Mouse (Mus musculus) MEL (cell line): ENCODE data around the gene Fam20c. TPM values are rescaled to one million over a fixed set of nuclear protein-coding genes. Genes with fewer than 3 reads are reported as not detected.

Source experiments
- DNase-seq: peaks from one replicate; pipeline ENCODE4 v3.0.0; 2011; ENCODE audit warnings: low read depth, low spot score
- H3K27ac ChIP-seq: 2 replicates; pipeline ENCODE4 v1.5.1; 2012; ENCODE audit warnings: low read depth, mild to moderate bottlenecking, control low read depth, low read length, moderate library complexity; ENCODE audit not compliant: control insufficient read depth
- H3K27me3 ChIP-seq, 2 experiments: fragments of 150-350 bp in 1 of 2; sonication (generic) in 1 of 2; 2 replicates each; pipeline ENCODE4 v1.6.1; 2012; ENCODE audit warnings: low read length in 2 of 2, mild to moderate bottlenecking in 2 of 2, improper control_type of control experiment in 1 of 2, moderate library complexity in 1 of 2; ENCODE audit not compliant: insufficient read depth in 2 of 2, control insufficient read depth in 1 of 2
- H3K36me3 ChIP-seq, 2 experiments: 2 replicates each; pipeline ENCODE4 v1.6.1; 2012 to 2014; ENCODE audit warnings: low read length in 2 of 2, improper control_type of control experiment in 1 of 2, inconsistent platforms in 1 of 2, mild to moderate bottlenecking in 1 of 2; ENCODE audit not compliant: insufficient read depth in 2 of 2, control insufficient read depth in 1 of 2
- H3K4me1 ChIP-seq, 2 experiments: fragments of 150-350 bp in 1 of 2; sonication (generic) in 1 of 2; 2 replicates each; pipeline ENCODE4 v1.6.1; 2012; ENCODE audit warnings: low read length in 2 of 2, improper control_type of control experiment in 1 of 2, mild to moderate bottlenecking in 1 of 2; ENCODE audit not compliant: insufficient read depth in 2 of 2, control insufficient read depth in 1 of 2
- H3K4me3 ChIP-seq, 2 experiments: fragments of 150-350 bp in 1 of 2; sonication (generic) in 1 of 2; 2 replicates each; pipeline ENCODE4 v1.5.1; 2012; ENCODE audit warnings: low read depth in 2 of 2, low read length in 2 of 2, mild to moderate bottlenecking in 2 of 2, moderate library complexity in 2 of 2, control low read depth in 1 of 2, improper control_type of control experiment in 1 of 2; ENCODE audit not compliant: control insufficient read depth in 1 of 2, insufficient read depth in 1 of 2
- H3K79me2 ChIP-seq: 2 replicates; pipeline ENCODE4 v1.6.1; 2012; ENCODE audit warnings: mild to moderate bottlenecking, low read length, moderate library complexity; ENCODE audit not compliant: control insufficient read depth, poor library complexity, insufficient read depth
- H3K9ac ChIP-seq: 2 replicates; pipeline ENCODE4 v1.6.1; 2012; ENCODE audit warnings: low read depth, mild to moderate bottlenecking, control low read depth, low read length, moderate library complexity; ENCODE audit not compliant: control insufficient read depth, poor library complexity, severe bottlenecking
- H3K9me3 ChIP-seq: fragments of 150-350 bp; sonication (generic); replicated peaks from 2 replicates; pipeline ENCODE4 v1.6.1; 2012; ENCODE audit warnings: mild to moderate bottlenecking, low read length, improper control_type of control experiment, moderate library complexity; ENCODE audit not compliant: insufficient read depth
- BHLHE40 ChIP-seq: IDR thresholded peaks from 2 replicates; pipeline ENCODE4 v1.6.1; 2012; ENCODE audit warnings: low read depth, mild to moderate bottlenecking, inconsistent platforms, low read length, improper control_type of control experiment, borderline replicate concordance
- GABPA ChIP-seq: IDR thresholded peaks from 2 replicates; pipeline ENCODE4 v1.6.1; 2012; ENCODE audit warnings: low read depth, mild to moderate bottlenecking, inconsistent platforms, low read length, improper control_type of control experiment, moderate library complexity
- GATA1 ChIP-seq: IDR thresholded peaks from 2 replicates; pipeline ENCODE4 v1.6.1; 2011; ENCODE audit warnings: low read depth, low read length, improper control_type of control experiment
- HCFC1 ChIP-seq: IDR thresholded peaks from 2 replicates; pipeline ENCODE4 v1.6.1; 2012; ENCODE audit warnings: low read depth, mild to moderate bottlenecking, inconsistent platforms, low read length, improper control_type of control experiment, moderate library complexity
- JUND ChIP-seq: IDR thresholded peaks from 2 replicates; pipeline ENCODE4 v1.6.1; 2011; ENCODE audit warnings: low read depth, mild to moderate bottlenecking, improper control_type of control experiment, low read length
- MAX ChIP-seq: IDR thresholded peaks from 2 replicates; pipeline ENCODE4 v1.6.1; 2011; ENCODE audit warnings: low read length, improper control_type of control experiment
- MAZ ChIP-seq: IDR thresholded peaks from 2 replicates; pipeline ENCODE4 v1.6.1; 2012; ENCODE audit warnings: low read depth, mild to moderate bottlenecking, inconsistent platforms, low read length, improper control_type of control experiment
- MXI1 ChIP-seq: IDR thresholded peaks from 2 replicates; pipeline ENCODE4 v1.6.1; 2011; ENCODE audit warnings: mild to moderate bottlenecking, low read depth, low read length, improper control_type of control experiment
- MYB ChIP-seq: IDR thresholded peaks from 2 replicates; pipeline ENCODE4 v1.6.1; 2011; ENCODE audit warnings: mild to moderate bottlenecking, low read depth, low read length, improper control_type of control experiment
- NRF1 ChIP-seq: IDR thresholded peaks from 2 replicates; pipeline ENCODE4 v1.6.1; 2014; ENCODE audit warnings: low read depth, mild to moderate bottlenecking, inconsistent platforms, low read length, improper control_type of control experiment, moderate library complexity; ENCODE audit not compliant: poor library complexity, insufficient read depth, severe bottlenecking
- POLR2A ChIP-seq, 2 experiments: IDR thresholded peaks; 2 replicates each; pipeline ENCODE4 v1.6.1; 2011 to 2012; ENCODE audit warnings: low read length in 2 of 2, mild to moderate bottlenecking in 2 of 2, control low read depth in 1 of 2, improper control_type of control experiment in 1 of 2, low read depth in 1 of 2, moderate library complexity in 1 of 2; ENCODE audit not compliant: control insufficient read depth in 1 of 2, insufficient read depth in 1 of 2, poor library complexity in 1 of 2
- POLR2AphosphoS2 ChIP-seq: IDR thresholded peaks from 2 replicates; pipeline ENCODE4 v1.6.1; 2011; ENCODE audit warnings: low read length, improper control_type of control experiment
- POLR2AphosphoS5 ChIP-seq: IDR thresholded peaks from 2 replicates; pipeline ENCODE4 v1.6.1; 2012; ENCODE audit warnings: low read depth, borderline replicate concordance, mild to moderate bottlenecking, inconsistent platforms, low read length, moderate library complexity, mixed read lengths
- RCOR1 ChIP-seq: IDR thresholded peaks from 2 replicates; pipeline ENCODE4 v1.6.1; 2012; ENCODE audit warnings: low read depth, mild to moderate bottlenecking, inconsistent platforms, low read length, improper control_type of control experiment
- SMC3 ChIP-seq: IDR thresholded peaks from 2 replicates; pipeline ENCODE4 v1.6.1; 2011; ENCODE audit warnings: low read depth, low read length, improper control_type of control experiment
- TBP ChIP-seq: IDR thresholded peaks from 2 replicates; pipeline ENCODE4 v1.8.0; 2011; ENCODE audit warnings: low read depth, low read length, improper control_type of control experiment
- TCF12 ChIP-seq: IDR thresholded peaks from 2 replicates; pipeline ENCODE4 v1.6.1; 2014; ENCODE audit warnings: low read depth, mild to moderate bottlenecking, inconsistent platforms, low read length, improper control_type of control experiment, moderate library complexity
- USF1 ChIP-seq: IDR thresholded peaks from 2 replicates; pipeline ENCODE4 v1.6.1; 2014; ENCODE audit warnings: low read depth, mild to moderate bottlenecking, inconsistent platforms, low read length, improper control_type of control experiment, moderate library complexity
- USF2 ChIP-seq, 2 experiments: IDR thresholded peaks; 2 replicates each; pipeline ENCODE4 v1.6.1; 2011 to 2012; ENCODE audit warnings: improper control_type of control experiment in 2 of 2, low read length in 2 of 2, borderline replicate concordance in 1 of 2, inconsistent platforms in 1 of 2, low read depth in 1 of 2, mild to moderate bottlenecking in 1 of 2; ENCODE audit not compliant: insufficient read depth in 1 of 2
- ZC3H11A ChIP-seq: IDR thresholded peaks from 2 replicates; pipeline ENCODE4 v1.6.1; 2012; ENCODE audit warnings: low read depth, mild to moderate bottlenecking, inconsistent platforms, low read length, improper control_type of control experiment
- ZNF384 ChIP-seq: IDR thresholded peaks from 2 replicates; pipeline ENCODE4 v1.6.1; 2012; ENCODE audit warnings: low read depth, mild to moderate bottlenecking, inconsistent platforms, low read length, improper control_type of control experiment
- polyA plus RNA-seq, 2 experiments: library from polyadenylated mRNA; stranded (reverse) in 1 of 2; unstranded in 1 of 2; fragments of >175 nt in 1 of 2; fragments of >200 nt in 1 of 2; gene quantifications; 2 replicates each; pipeline versions ENCODE4 v1.2.1 to v1.2.4; 2012; ENCODE audit warnings: low replicate concordance in 2 of 2, low read depth in 1 of 2; ENCODE audit not compliant: insufficient read length in 2 of 2, insufficient read depth in 1 of 2, missing spikeins in 1 of 2
- total RNA-seq: library from RNA; depleted of rRNA; stranded (reverse); fragments of 300-350 nt; gene quantifications from 2 replicates; pipeline ENCODE4 v1.2.3, GENCODE M21; 2012

Fam20c gene
- total and polyA plus RNA-seq, 3 experiments: not detected

DNA sequence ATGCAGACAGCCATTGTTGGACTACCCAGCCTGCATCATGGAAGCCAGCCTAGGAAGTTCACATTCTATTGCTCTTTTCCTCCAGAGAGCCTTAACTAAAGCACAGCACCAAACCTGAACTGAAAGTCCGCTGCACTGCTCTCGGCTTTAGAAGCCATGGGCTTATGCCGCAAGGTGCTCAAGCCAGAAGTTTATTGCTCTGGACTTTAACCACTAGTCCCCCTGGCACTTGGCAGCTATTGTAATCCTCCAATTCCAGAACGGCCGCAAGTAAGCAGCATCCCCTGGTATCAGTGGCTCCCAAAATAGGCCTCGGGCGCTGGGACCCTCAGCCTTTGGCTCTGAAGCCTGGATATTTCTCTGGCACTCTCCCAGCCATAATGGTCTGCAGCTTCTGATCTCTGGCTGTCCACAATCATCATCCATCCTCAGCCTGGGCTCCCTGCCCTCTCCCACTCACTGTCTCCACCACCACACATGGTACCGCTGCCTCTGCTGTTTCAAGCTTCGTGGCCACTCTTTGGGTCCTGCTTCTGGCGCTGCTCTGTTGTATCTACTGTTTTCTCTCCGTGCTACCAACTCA is 20.9 kb upstream of the Fam20c start:
- Histone ChIP-seq H3K9me3 (no peaks in the 10 kb centered on the region), H3K27ac (no peak overlapping the region)
- no peak for TF ChIP-seq SMC3
- TF ChIP-seq, all 39 proteins: peak for 0
- H3K27me3 ChIP-seq: no peaks in the 10 kb centered on the region
- no peaks in the 10 kb centered on the region for H3K4me1 ChIP-seq
- no peak overlapping the region for H3K9ac ChIP-seq
- no peak overlapping the region for H3K4me3 ChIP-seq
- DNase-seq: no peak
- no peaks in the 10 kb centered on the region for H3K36me3 ChIP-seq
- no peaks in the 10 kb centered on the region for H3K79me2 ChIP-seq

DNA sequence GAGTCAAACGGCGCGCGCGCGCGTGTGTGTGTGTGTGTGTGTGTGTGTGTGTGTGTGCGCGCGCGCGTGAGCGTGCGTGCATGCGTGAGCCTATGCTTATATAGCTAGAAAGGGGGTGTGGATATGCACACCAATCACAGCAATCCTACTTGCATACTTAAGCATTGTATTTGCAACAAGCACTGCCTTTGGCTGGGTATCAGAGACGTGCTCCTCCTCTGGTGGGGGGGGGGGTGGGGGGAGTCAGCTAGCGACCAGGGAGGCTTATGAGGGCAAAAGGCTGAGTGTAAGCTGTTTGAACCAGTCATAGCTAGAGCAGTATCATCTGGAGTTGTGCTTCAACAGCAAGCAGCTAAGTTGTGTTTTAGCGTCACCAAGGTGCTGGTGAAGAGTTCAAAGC is 20.3 kb upstream of the Fam20c start:
- H3K27me3 ChIP-seq: no peaks in the 10 kb centered on the region
- no peaks in the 10 kb centered on the region for H3K79me2 ChIP-seq
- no peaks in the 10 kb centered on the region for H3K9me3 ChIP-seq
- H3K36me3 ChIP-seq: no peaks in the 10 kb centered on the region
- H3K4me1 ChIP-seq: no peaks in the 10 kb centered on the region
- H3K4me3 ChIP-seq: no peak overlapping the region
- no peak for DNase-seq
- TF ChIP-seq POLR2A (IDR thresholded peaks at IDR 0.05; ENCODE audit: control insufficient read depth in 1 of 2, insufficient read depth in 1 of 2, low read depth in 1 of 2, low read length in 2 of 2, poor library complexity in 1 of 2): no peak
- no peak for TF ChIP-seq JUND
- TF ChIP-seq ZC3H11A: no peak
- TF ChIP-seq ZNF384: no peak
- no peak for TF ChIP-seq HCFC1
- no peak for TF ChIP-seq POLR2AphosphoS2
- no peak for TF ChIP-seq BHLHE40
- TF ChIP-seq TBP: no peak
- no peak for TF ChIP-seq USF1
- TF ChIP-seq POLR2AphosphoS5: no peak
- TF ChIP-seq TCF12: no peak
- TF ChIP-seq RCOR1: no peak
- TF ChIP-seq GATA1: no peak
- TF ChIP-seq USF2 (IDR thresholded peaks at IDR 0.05; ENCODE audit: borderline replicate concordance in 1 of 2, insufficient read depth in 1 of 2, low read depth in 1 of 2, low read length in 2 of 2): no peak
- TF ChIP-seq MYB: no peak
- TF ChIP-seq GABPA: no peak
- TF ChIP-seq MAZ: no peak
- TF ChIP-seq MAX: no peak
- no peak for TF ChIP-seq NRF1
- TF ChIP-seq MXI1: no peak
- no peak overlapping the region for H3K9ac ChIP-seq
- no peak overlapping the region for H3K27ac ChIP-seq
